Mouse (Mus musculus): ENCODE measurements around the gene Tsc22d2.

- TF ChIP-seq CTCF (IDR thresholded peaks at IDR 0.05; ENCODE audit: low read depth, low read length) (no peak), POLR2A (IDR thresholded peaks at IDR 0.05; ENCODE audit: extremely low read depth, insufficient read depth, low read length) (no peak)
Measured at GRCm38 (mm10) chr3:58454414-58455205, 40.1 kb downstream of the Tsc22d2 start.

Data from liver, adult 2 months (tissue).